Mouse (Mus musculus): ENCODE measurements around the gene Gm17332. TPM values are rescaled to one million over a fixed set of nuclear protein-coding genes. Genes with fewer than 3 reads are reported as not detected.
A peak's percentile ranks its signal among the peaks of the same experiment; 100 is the strongest.
"Not testable (repeated sequence)": the region's sequence is repeated elsewhere in the genome, so short reads cannot be mapped to it uniquely, and the experiment has no call there.

Gm17332 gene
- total RNA-seq (2021) = not detected

- no peak for DNase-seq (ENCODE audit: low spot score in 2 of 2)
- intact Hi-C loops (cut with DNase I) = no loop called here
Measured at GRCm38 (mm10) chr11:31182362-31182761, at the start of gene Gm17332. TSS of gene Gm17332 (minus strand) at chr11:31182462.

GRCm38 (mm10) chr11:31229966-31230365 lies 47.7 kb upstream of the Gm17332 start:
- DNase-seq (ENCODE audit: low spot score in 2 of 2) = no peak
- intact Hi-C loops (cut with DNase I) = no loop called here

GRCm38 (mm10) chr11:31225359-31225758 lies 43.1 kb upstream of the Gm17332 start:
- intact Hi-C loops (cut with DNase I) = no loop called here

GRCm38 (mm10) chr11:31218009-31218408 lies 35.7 kb upstream of the Gm17332 start:
- intact Hi-C loops (cut with DNase I) = no loop called here
- DNase-seq (ENCODE audit: low spot score in 2 of 2) = no peak

More at GRCm38 (mm10) chr11:31225359-31225758, 43.1 kb upstream of the Gm17332 start:
- no peak for DNase-seq (ENCODE audit: low spot score in 2 of 2)

GRCm38 (mm10) chr11:31195621-31196363 lies 13.5 kb upstream of the Gm17332 start:
- intact Hi-C loops (cut with DNase I) = no loop called here
- DNase-seq (ENCODE audit: low spot score in 2 of 2) = no peak

- intact Hi-C loops (cut with DNase I) = no loop called here
- no peak for DNase-seq (ENCODE audit: low spot score in 2 of 2)
Measured at GRCm38 (mm10) chr11:31194761-31195160, 12.5 kb upstream of the Gm17332 start.

- intact Hi-C loops (cut with DNase I) = no loop called here
Measured at GRCm38 (mm10) chr11:31170052-31170646, 12.1 kb downstream of the Gm17332 start.

GRCm38 (mm10) chr11:31169161-31170051 lies 12.9 kb downstream of the Gm17332 start:
- peak in 1 of 2 experiments; percentile 8 for DNase-seq (ENCODE audit: low spot score in 2 of 2)
- intact Hi-C loops (cut with DNase I) = no loop called here

More at GRCm38 (mm10) chr11:31170052-31170646, 12.1 kb downstream of the Gm17332 start:
- no peak for DNase-seq (ENCODE audit: low spot score in 2 of 2)

GRCm38 (mm10) chr11:31168831-31169160 lies 13.5 kb downstream of the Gm17332 start:
- intact Hi-C loops (cut with DNase I) = no loop called here
- DNase-seq (ENCODE audit: low spot score in 2 of 2) = no peak

GRCm38 (mm10) chr11:31157021-31157420 lies 25.2 kb downstream of the Gm17332 start:
- DNase-seq (ENCODE audit: low spot score in 2 of 2) = no peak
- intact Hi-C loops (cut with DNase I) = no loop called here

GRCm38 (mm10) chr11:31138394-31138793 lies 43.9 kb downstream of the Gm17332 start:
- intact Hi-C loops (cut with DNase I); DNase-seq (ENCODE audit: low spot score in 2 of 2): not testable (repeated sequence)

- DNase-seq (ENCODE audit: low spot score in 2 of 2); intact Hi-C loops (cut with DNase I): not testable (repeated sequence)
Measured at GRCm38 (mm10) chr11:31134824-31135223, 47.4 kb downstream of the Gm17332 start.

- intact Hi-C loops (cut with DNase I); DNase-seq (ENCODE audit: low spot score in 2 of 2): not testable (repeated sequence)
Measured at GRCm38 (mm10) chr11:31133726-31134125, 48.5 kb downstream of the Gm17332 start.

Other genes with a start within 250 kb of the Gm17332 start
- 10 to 100 TPM; 62.5 to 62.6 TPM for gene Erlec1, start 228.1 kb downstream of the Gm17332 start, total RNA-seq (2021)
- gene Chac2, start 196.1 kb downstream of the Gm17332 start, total RNA-seq (2021) = 10 to 100 TPM; 13.0 to 15.3 TPM
- gene Stc2, start 187.6 kb upstream of the Gm17332 start, total RNA-seq (2021) = 1 to 10 TPM; 1.1 to 2.3 TPM